Mouse (Mus musculus): ENCODE measurements around the gene Cpt1b.
"Not testable (repeated sequence)": the region's sequence is repeated elsewhere in the genome, so short reads cannot be mapped to it uniquely, and the experiment has no call there.

Cpt1b gene

DNA sequence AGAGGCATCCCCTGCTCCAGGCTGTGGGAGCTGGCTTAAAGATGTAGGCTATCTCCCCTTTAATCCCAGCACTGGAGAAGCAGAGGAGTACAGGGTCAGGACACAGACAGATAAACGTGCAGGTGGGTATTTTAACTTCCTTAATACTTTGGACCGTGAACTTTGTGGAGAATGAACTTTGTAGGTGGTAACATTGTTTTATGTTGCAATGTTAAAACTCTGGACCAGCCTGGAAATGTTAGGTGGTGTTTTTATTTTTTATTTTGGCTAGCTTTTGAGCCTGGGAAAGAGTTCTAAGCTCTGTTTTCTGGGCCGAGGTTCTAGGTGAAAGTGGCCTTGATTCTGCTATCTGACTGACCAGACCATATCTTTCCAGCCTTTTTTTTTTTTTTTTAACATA is 5.6 kb upstream of the Cpt1b start:
- no peak for DNase-seq

DNA sequence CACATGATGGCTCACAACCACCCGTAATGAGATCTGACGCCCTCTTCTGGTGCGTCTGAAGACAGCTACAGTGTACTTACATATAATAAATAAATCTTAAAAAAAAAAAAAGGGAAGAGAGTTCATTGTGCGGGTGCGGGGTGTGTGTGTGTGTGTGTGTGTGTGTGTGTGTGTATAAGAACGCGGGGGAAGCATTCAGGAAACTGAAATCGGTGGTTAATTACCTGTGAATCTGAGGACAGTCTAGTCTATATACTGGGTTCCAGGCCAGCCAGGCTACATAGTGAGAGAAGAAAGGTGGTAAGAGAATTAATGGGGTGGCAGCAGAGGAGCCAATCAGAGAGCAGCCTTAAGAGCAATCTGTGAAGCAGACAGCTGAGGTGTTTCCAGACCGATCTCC is 5.1 kb upstream of the Cpt1b start:
- not testable (repeated sequence) for DNase-seq

DNA sequence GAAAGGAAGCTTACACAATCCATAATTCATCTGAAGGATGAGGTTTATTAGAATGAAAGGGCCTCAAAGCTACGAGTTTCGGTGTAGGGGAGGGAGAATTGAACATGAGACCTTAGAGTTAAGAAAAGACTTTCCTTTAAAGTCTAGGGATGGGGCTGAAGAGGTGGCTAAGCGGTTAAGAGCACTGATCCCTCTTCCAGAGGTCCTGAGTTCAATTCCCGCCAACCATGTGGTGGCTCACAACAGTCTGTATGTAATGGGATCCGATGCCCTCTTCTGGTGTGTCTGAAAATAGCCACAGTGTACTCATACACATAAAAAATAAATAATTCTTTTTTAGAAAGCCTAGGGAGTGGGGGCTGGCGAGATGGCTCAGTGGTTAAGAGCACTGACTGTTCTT is 4.7 kb upstream of the Cpt1b start:
- no peak for DNase-seq

DNA sequence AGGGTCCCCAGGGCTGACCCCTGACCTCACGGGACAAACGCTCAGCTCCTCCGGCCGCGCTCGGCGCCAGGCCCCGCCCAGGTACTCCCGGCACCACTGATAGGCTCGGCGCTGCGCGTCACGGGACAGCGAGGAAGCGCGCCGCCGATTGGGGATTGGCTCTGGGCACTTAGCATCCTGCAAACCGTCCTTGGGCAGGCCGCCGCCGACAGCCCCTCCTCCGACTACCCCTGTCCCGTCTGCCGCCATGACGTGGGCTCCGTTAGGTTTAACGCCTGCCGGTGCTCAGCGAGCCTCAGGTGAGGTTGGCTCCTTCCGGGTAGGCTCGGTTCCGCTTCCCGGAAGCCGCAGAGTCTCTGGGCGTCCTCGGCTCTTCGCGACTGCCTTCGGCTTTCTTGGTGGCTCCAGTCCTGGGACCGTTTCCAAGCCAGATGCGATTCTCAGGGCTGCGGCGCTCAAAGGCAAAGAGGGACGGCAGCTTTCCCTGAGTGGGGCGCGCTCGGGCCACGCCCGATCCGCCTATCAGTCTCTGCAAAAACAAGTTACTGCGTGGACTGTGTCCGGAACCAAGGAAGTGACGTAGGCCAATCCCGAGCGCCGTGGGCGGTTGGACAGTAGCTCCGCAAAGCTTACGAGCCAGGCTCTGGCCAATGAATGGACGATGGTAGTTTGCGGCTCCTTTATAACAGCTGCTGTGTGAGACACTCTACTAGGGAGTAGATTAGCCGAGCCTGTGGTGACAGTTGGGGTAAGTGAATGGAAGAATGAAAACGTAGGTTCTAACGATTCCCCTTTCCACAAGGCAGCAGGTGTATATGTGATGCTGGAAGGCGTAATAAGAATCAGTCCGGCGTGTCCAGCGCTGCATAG is 3.9 kb upstream of the Cpt1b start, which contains the start of the genes C730034F03Rik, Gm44502 and Chkb:
TSS of gene C730034F03Rik (plus strand) at position 238 of the 870 bp plus-strand sequence.
TSS of gene Gm44502 (minus strand) at position 345 of the 870 bp plus-strand sequence.
TSS of gene Chkb (minus strand) at position 557 of the 870 bp plus-strand sequence.
- DNase-seq, result peak; percentile 91

DNA sequence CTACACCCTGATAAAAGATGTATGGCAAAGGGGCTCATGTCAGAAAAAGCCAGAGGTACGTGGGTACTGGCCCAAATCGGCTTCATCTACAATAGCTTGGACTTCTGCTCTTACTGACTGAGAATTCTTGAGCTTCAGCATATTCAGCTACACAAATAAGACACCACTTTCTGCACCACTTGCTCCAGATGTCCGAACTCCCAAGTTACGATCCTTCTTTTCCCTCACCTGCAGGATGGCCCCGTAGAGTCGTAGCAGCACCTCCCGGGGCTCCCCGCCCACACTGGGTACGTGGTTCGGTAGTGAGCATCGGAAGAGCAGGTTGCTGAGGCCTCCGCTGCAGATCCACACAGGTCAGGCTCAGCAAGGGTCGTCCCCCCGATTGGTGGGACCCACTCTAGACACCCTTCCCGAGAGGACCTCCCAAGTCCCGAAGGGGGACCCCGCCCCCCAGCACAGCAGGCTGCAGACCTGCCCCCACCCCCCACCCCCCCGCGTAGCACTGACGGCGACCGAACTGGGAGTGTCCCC is 3.2 kb upstream of the Cpt1b start:
- no peak for DNase-seq

DNA sequence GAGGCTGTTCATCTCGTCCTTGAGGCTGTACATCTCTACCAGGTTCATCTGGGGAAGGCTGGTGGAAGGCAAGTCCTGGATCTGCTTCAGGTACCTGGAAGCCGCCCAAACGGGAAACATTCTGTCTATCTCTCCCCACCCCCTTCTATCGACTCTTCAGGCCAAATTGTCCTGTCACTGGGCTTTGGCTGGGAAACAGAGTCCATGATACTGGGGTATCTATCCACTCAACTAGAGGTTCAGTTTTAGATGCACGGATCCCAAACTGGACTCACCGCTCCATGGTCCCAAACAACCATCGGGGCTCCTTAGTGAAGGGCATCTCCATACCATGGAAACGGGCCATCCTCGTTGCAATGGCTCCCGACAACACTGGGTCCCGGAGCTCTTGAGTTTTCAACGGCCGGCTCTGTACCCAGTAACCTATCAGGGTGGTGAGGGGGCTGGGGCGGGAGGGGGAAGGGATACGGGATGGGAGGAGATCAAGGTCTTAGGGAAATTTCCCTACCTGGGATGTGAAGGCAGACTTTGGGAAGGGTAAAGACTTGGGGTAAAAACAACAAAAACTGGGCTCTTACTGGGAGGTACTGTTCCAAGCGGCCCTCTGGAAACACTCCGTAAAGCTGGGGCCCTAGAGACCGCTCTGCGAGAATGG is 2.6 kb upstream of the Cpt1b start:
- no peak for DNase-seq

DNA sequence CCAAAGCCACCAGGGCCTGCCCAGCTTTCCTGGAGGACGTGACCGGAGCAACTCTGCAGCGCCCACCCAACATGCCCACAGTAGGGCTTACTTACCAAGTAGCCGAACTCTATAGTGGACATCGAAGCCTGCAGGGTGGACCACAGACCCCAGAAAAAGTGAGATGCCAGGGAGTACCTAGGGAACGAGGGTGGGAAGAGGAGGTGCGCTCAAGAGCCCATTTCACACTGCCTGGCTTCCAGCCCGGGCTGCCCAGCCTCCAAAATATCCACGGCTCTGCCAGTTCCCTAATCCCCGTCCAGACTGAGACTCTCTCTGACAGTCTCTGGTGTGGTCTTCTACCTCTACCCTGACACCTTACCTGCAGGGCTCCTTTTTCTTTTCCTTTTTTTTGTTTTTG is 1.1 kb upstream of the Cpt1b start:
- no peak for DNase-seq

DNA sequence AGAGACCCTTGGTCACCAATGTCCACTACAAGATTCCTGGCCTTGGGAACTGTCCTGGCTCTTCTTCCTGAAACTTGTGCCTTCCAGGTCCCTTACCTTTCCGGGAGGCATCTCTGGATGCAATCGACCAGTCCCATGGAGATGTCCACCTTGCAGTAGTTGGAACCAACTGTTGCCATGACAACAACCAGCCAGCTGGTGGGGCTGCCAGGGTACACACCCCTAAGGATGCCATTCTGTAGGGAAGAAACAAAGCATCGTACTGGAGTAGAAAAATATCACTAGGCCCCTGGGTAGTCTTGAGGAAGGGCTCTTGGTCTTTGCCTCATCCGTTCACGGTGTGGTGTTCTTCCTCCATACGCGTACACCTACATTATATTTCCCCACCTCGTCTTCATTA is 1.0 kb downstream of the Cpt1b start:
- DNase-seq, result no peak

DNA sequence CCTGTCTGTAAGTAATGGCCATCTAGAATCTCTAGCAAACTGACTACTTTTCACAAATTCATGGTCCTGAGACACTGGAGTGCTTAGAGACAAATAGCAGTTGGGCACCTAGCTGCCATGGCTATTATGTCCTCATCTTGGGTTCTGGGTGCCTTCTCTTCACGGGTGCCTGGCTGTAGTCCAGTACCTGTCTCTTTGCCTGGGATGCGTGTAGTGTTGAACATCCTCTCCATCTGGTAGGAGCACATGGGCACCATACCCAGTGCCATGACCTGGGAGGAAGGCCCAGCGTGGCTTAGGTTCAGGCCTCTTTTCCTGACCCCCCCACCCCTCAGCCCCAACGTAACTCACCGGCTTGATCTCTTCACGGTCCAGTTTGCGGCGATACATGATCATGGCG is 3.7 kb downstream of the Cpt1b start:
- DNase-seq, result no peak

DNA sequence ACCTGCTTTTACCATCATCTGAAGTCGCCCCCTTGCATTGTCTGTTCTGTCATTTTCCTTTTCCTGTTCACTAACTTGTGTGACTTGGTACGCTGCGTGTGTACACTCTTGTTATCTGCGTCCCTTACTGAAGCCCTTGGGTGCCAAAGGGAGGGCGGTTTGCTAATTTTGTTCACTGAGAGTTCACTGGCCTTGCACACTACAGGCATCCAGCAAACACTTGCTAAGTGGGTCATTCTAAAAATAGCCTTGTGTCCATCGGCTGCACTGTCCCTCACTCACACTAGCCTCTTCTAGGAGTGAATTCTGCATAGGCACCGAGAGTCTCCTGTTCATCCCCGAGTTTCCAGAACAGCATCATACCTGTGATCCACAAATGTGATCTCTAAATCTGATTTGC is 10.4 kb downstream of the Cpt1b start:
- no peak for DNase-seq

DNA sequence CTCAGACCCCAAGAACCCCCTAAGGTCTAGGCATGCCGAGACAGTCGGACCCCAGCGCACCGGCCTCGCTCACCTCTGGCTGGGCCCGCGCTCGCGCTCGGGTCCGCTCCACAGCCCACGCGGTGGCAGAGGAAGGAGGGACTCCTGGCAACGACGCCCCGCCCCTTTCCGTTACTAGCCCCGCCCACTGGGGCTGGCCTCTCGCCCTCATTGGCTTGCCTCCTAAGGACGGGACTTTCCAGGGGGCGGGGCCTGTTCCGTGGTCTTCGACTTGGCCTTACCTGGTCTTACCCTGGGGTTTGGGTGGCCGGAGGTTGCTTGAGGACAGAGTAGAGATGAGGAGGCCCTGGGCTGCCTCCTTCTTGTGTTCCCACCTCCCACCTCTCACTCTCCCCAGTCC is 15.5 kb downstream of the Cpt1b start, which contains the start of gene Syce3:
TSS of gene Syce3 (minus strand) at position 386 of the 400 bp plus-strand sequence.
- no peak for DNase-seq

DNA sequence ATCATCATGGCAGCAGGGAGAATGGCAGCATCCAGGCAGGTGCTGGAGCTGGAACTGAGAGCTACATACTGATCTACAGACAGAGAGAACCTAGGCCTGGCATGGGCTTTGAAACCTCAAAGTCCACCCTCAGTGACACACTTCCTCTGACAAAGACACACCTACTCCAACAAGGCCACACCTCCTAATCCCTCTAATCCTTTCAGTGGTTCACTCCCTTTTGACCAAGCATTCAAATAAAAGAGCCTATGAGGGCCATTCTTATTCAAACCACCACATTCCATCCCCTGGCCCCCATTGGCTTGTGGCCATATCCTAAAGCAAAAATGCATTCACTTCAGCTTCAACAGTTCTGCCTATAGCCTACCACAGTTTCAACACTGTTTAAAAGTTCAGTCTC is 19.0 kb downstream of the Cpt1b start:
- DNase-seq, result no peak

DNA sequence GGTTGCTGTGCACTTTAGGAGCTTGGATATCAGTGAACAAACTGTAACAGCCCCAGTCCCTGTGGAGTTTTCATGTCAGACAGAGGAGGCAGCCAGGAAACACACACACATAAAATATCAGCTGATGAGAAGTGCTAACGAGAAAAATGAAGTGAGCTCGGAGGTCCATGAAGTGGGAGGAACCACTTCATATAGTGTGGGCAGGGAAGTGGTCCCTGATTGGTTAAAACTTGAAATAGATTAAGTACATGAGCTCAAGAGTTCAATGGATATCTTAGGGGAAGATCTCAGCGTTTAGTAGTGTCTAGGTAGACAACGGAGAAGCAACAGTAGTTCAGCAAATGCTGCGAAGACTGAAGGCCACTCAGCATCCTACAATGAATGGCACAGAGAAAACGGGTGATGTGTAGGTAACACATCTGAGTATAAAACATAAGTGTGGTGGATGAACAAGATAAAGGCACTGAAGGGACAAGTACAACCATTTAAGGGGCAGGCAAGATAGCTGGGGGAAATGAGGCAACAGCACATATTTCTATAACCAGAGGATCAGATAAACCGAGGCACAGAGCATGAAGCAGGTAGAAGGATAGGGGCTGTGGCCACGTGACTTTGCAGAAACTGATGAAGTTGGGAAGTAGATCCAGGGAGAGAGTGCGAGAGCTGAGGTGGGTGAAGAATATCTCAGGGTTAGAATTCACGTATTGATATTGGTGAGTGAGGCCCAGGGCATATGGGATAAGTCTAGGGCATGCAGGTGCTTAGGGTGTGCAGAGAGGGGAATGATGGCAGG is 20.6 kb downstream of the Cpt1b start:
- DNase-seq, result no peak

DNA sequence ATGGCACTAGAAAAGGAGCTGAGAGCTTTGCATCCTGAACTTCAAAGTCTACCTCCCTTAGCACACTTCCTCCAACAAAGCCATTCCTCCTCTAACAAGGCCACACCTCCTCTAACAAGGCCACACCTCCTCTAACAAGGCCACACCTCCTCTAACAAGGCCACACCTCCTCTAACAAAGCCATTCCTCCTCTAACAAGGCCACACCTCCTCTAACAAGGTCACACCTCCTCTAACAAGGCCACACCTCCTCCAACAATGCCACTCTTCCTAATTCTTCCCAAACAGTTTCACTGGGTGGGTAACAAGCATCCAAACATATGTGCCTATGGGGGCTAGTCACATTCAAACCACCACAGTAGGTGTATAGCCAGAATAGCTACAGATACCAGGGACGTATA is 23.2 kb downstream of the Cpt1b start:
- DNase-seq, result no peak

DNA sequence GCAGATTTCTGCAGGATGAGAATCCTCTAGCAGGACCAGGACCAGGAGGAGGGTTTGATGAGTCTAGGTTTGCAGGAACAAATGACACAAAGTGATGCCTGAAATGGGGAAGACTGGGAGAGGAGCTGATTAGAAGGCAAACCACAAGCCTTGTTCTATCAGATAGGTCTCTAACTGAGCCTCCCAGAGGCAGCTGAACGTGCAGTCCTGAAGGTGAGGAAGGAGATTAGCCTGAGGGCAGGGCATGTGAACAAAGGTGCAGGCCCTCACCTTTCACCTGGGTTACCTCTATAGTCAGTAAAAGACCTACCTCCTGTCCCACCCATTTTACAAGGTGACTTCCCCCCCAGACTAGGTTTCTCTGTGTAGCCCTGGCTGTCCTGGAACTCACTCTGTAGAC is 25.9 kb downstream of the Cpt1b start:
- DNase-seq, result no peak

DNA sequence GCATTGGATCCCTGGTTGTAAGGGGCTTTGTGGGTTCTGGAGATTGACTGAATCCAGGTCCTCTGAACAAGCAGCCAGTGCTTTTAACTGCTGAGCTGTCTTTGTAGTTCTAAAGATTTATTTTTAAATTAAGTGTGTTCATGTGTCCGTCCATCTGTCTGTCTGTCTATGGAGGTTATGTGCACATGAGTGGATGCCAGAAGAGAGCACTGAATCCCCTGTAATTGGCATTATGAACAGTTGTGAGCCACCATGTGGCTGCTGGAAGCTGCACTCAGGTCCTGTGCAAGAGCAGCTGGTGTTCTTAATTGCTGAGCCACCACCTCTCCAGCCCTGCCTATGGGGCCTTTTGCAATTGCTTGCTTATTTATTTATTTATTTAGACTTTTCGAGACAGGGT is 27.5 kb downstream of the Cpt1b start:
- DNase-seq, result no peak

DNA sequence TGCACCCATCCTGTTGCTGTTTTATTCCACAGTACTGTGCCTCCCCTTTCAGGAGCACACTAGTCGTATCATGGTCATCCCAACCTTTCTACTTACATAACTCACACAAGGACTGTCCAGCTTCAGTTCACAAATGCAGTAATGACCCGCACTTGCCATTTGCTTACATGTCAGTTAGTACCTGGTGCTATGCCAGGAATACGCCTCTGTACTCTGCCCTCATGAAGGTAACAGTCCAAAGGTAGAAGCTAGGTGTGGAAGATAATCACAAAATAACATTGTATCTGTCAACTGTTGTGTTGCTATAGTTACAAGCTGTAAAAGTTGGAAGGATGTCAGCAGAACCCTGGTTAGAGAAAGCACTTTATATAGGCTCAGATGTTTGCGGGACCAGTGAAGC is 28.8 kb downstream of the Cpt1b start:
- no peak for DNase-seq

DNA sequence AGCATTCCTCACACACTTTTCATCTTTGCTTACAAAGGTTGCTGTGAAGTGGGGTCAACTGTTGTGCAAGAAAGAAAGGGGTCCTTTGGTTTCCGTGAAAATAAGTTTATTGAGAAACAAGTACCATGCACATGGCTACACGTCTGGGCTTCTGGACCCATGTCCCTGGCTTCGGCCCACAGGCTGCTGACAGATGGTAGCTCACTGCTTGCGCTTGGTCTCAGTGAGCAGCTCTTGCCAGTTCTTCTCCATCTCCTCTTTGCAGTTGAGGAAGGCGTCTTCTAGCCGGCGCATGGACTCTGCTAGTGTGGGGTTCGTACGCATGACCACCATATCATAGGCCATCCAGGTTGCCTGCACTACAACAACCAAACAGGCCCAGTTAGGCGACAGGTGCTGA is 35.6 kb downstream of the Cpt1b start:
- no peak for DNase-seq

DNA sequence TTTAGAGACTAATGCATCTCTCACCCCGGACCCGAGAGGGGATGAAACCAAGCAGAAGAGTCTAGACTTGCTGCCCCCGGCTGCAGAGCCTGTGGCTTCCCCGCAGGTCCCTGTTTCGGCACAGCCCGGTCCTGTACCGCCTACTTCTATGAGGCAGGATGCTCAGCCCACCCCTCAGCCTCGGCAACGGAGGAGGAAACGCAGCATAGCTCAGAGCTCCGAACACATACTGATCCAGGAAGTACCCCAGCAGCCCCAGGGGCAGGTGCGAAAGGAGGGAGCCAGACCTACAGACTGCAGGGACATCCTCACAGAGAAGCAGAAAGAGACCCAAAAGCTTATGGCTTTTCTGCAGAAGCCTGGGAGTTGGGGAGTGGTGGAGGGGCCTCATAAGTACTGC is 38.5 kb downstream of the Cpt1b start:
- DNase-seq, result peak; percentile 68

DNA sequence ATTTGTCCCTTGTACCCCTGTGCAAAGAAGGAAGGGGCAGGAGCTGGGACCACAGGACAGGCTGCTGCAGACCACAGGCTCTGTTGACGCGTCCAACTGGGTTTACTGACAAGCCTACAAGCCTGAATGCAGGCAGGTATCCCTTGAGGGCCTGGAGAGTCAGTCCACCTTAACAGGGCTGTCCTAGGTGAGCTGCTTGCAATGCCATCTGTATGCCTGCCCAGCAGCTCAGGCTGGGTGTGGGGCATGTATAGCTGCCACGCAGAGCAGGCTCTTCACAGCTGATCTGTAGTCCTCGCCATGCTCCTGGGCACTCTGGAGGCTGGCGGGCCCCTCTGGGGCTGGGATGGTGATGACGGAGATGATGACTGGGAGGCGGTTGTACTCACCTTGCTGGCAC is 41.0 kb downstream of the Cpt1b start, which contains the start of gene Klhdc7b:
TSS of gene Klhdc7b (plus strand) at position 301 of the 400 bp plus-strand sequence.
- no peak for DNase-seq

DNA sequence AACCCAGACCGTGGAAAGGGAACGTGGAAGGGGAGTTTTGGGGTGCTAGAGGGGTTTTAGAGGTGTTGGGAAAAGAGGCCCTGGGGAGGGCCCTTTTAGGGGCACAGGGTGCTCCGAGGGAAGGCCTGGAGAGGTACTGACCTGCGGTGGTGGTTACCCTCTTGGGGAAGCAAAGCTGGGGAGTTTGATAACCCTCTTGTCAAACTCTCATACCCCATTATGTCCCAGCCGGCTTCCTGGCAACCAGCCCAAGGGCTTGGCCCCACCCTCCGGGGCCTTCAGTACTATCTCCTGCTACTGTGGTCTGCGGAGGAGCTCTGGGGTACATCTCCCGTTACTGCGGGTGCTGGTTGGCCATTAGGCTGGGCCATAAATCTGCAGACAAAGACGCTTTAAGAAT is 46.2 kb downstream of the Cpt1b start:
- DNase-seq, result peak; percentile 50

DNA sequence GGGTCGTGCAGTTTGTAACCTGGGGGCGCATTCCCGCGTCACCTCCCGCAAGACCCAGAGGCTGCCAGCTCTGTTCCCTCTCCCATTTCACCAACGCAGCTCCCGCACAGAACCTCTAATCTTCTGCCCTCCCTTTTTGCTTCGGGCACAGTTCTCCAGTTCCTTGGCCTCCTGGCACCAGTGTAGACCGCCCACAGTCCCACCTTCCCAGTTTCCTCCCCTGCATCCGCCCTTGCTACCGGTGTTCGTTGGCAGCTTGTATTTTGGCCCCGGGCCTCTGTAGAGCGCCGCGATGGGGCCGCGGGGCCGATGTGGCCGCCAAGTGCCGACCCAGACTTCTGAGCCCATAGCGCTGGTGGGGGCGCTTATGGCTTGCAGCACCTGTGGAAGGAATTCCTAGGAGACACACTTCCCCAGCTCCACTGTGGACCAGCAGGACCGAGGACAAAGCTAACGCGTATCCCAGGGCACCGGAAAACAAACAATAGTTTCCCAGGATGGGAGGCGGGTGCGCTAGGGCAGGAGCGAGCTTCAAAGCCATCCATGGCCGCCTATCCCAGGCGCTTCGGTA is 46.7 kb downstream of the Cpt1b start, which contains the start of gene Odf3b:
TSS of gene Odf3b (minus strand) at position 452 of the 571 bp plus-strand sequence.
- DNase-seq, result peak; percentile 63
